Mouse (Mus musculus) brown adipose tissue, adult 24 weeks (tissue): Measurements from ENCODE around the gene Hmbs. TPM values are rescaled to one million over a fixed set of nuclear protein-coding genes. Genes with fewer than 3 reads are reported as not detected.

Experiments used
- H3K27ac ChIP-seq: fragments of 200-500 bp; replicated peaks from 2 replicates; pipeline ENCODE4 v1.5.1; 2012; ENCODE audit warnings: low read depth, mild to moderate bottlenecking, low read length
- H3K4me1 ChIP-seq: fragments of 200-500 bp; 2 replicates; pipeline ENCODE4 v1.6.1; 2012; ENCODE audit warnings: low read length, mixed read lengths; ENCODE audit not compliant: control insufficient read depth, insufficient read depth, insufficient read length
- H3K4me3 ChIP-seq: fragments of 200-500 bp; 2 replicates; pipeline ENCODE4 v1.5.1; 2012; ENCODE audit warnings: low read depth, mild to moderate bottlenecking, low read length, moderate library complexity; ENCODE audit not compliant: insufficient read depth
- polyA plus RNA-seq: library from polyadenylated mRNA; stranded (reverse); fragments of >200 nt; gene quantifications from 2 replicates; pipeline ENCODE4 v1.2.4, GENCODE M21; 2012; ENCODE audit not compliant: missing spikeins, insufficient read depth, insufficient read length

The Hmbs gene
- polyA plus RNA-seq, 1 experiment: 58.0 TPM

DNA sequence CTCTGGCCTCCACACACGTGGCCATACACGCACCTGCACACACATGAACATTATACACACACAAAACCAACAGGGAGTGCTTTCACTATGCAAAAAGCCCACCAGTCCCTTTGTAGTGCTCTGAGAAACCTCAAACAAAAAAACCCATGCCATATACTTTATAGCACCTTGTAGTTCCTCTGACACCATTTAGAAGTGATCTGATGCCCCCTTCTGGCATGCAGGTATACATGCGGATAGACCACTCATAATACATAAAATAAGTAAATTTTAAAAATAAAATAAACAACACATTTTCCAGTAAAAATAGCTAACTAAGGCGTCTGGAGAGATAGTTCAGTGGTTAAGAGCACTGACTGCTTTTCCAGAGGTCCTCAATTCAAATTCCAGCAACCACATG, 13.2 kb upstream of the Hmbs start:
- H3K27ac ChIP-seq: no peak overlapping the region
- H3K4me1 ChIP-seq: peaks cover 2% of the 10 kb centered on the region; the same call in 1 of the 2 replicates

DNA sequence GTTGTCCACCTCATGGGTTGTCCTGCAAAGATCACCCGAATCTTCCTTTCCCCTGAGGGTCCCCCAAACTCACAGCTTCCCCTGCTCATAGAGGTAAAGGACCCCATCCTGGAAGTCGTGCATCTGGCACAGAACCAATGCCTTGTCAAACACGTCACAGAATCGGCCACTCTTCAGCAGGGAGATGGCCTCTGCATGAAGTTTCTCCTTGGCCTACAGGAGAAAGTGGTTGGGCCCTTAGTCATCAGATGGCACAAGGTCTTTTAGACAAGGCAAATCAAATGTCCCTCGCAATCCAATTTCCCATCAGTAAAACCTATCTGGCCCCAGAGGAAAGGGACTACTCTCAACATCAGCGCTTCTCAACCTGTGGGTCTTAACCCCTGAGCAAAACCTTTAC, 9.1 kb upstream of the Hmbs start:
- no peaks in the 10 kb centered on the region for H3K4me1 ChIP-seq
- no peak overlapping the region for H3K27ac ChIP-seq

More for the DNA sequence above, 13.2 kb upstream of the Hmbs start:
- H3K4me3 ChIP-seq: no peak overlapping the region

DNA sequence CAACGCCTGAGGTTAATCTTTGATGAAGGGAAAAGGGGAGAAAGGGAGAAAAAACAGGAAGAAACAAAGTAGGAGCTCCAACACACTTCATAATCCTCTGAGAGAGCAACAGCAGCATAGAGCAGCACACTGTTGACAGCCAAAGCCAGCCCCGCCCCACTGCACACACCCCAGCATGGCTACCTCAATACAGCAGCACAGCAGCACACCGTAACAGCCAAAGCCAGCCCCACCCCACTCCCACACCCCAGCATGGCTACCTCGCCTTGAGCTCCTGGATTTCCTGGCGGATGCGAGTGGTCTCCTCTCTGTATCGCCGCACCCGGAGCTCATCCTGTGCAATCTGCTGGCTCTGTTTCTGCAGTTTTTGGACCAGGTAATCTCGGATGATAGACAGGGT, 8.3 kb upstream of the Hmbs start:
- no peak overlapping the region for H3K4me3 ChIP-seq
- no peaks in the 10 kb centered on the region for H3K4me1 ChIP-seq
- H3K27ac ChIP-seq: no peak overlapping the region

More for the DNA sequence above, 9.1 kb upstream of the Hmbs start:
- no peak overlapping the region for H3K4me3 ChIP-seq

DNA sequence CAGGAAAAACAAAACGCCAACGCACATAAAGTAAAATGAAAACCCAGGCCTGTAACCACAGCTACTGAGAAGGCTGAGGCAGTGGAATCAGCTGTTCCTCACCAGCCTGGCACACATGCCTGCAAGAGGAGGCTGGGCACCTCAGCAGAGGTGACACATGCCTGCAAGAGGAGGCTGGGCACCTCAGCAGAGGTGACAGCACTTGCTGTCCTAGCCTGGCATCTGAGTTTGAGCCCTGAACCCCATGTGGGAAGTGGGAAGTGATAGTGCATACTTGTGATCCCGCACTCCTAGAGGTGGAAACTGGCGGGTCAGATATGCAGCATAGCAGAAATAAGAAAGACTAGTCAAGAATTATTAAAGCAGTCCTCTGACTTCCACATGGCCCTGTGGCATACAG, 7.4 kb upstream of the Hmbs start:
- no peak overlapping the region for H3K4me3 ChIP-seq
- H3K4me1 ChIP-seq: no peaks in the 10 kb centered on the region
- H3K27ac ChIP-seq: no peak overlapping the region

- no peaks in the 10 kb centered on the region; the same call in 1 of the 2 replicates for H3K4me1 ChIP-seq
- no peak overlapping the region for H3K4me3 ChIP-seq
- H3K27ac ChIP-seq: no peak overlapping the region
These were observed 4.5 kb upstream of the Hmbs start for GRCm38 (mm10) chr9:44348546-44348945.

DNA sequence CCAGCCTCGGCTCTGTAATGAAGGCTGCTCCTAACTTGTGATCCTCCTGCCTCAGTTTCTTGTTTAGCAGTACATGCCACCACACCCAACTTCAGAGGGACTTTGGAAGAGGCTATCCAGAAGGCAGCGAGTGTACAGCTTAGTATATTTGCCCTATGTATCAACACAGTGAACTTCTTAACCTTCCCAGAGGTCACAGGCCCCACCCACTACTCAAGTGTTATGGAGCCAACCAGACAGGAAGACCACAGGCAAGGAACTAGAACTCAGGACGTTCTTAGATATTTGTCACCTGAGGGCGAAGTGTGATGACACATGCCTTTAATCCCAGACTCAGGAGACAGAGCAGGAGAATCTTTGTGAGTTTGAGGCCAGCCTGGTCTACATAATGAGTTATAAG, 3.6 kb upstream of the Hmbs start:
- no peak overlapping the region for H3K27ac ChIP-seq
- no peak overlapping the region for H3K4me3 ChIP-seq

GRCm38 (mm10) chr9:44347166-44347565, 3.1 kb upstream of the Hmbs start:
- peaks cover 4% of the 10 kb centered on the region for H3K4me1 ChIP-seq
- H3K4me3 ChIP-seq: no peak overlapping the region
- no peak overlapping the region for H3K27ac ChIP-seq

More for the DNA sequence above, 3.6 kb upstream of the Hmbs start:
- peaks cover 4% of the 10 kb centered on the region for H3K4me1 ChIP-seq

- no peak overlapping the region for H3K4me3 ChIP-seq
- H3K27ac ChIP-seq: peak overlapping the region; percentile 27
- H3K4me1 ChIP-seq: peaks cover 4% of the 10 kb centered on the region
These were observed 1.8 kb upstream of the Hmbs start for GRCm38 (mm10) chr9:44345570-44346433.

GRCm38 (mm10) chr9:44343290-44343689, 738 bp downstream of the Hmbs start:
- Histone ChIP-seq H3K27ac (peak overlapping the region; percentile 58), H3K4me3 (peak overlapping the region; percentile 92)

DNA sequence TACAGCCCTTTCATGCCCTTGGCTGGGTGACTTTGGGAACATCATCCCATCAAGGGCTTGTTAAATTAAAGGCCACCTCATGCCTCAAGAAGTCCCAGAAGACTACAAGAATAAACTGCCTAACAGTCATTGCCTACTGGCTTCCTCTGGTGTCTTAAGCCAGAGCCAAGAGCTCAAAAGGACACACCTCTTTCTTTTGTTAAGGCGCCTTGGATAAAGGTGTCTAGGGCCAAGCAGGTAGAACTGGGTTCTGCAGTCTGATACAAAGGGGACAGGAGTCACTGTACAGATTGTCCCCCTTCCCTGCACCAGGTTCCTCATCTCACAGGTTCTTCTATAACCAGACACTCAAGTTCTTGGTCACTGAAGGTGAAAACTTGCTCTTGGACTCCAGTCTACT, 1.4 kb downstream of the Hmbs start:
- Histone ChIP-seq H3K4me3 (no peak overlapping the region), H3K4me1 (peaks cover 4% of the 10 kb centered on the region), H3K27ac (no peak overlapping the region)

More at GRCm38 (mm10) chr9:44343290-44343689, 738 bp downstream of the Hmbs start:
- peaks cover 4% of the 10 kb centered on the region for H3K4me1 ChIP-seq

- Histone ChIP-seq H3K4me3 (no peak overlapping the region), H3K27ac (no peak overlapping the region), H3K4me1 (peaks cover 4% of the 10 kb centered on the region)
These were observed 1.9 kb downstream of the Hmbs start for GRCm38 (mm10) chr9:44342173-44342572.

DNA sequence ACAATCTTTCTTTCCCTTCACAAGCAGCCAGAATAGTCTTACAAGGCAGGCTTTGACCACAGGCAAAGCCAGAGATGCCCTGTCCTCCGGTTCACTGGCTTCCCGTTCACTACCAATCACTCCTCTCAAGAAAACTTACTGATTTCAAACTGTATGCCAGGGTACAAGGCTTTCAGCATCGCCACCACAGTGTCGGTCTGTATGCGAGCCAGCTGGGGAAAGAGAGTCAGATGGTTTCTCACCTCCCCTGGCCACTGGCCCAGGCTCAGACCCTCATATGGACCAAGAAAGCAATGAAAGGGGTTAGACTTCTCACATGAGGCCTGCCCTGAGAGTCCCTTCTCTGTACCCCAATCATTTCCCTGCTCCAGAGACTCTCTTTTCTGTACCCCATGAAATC, 2.5 kb downstream of the Hmbs start:
- Histone ChIP-seq H3K4me3 (no peak overlapping the region), H3K27ac (no peak overlapping the region), H3K4me1 (peaks cover 4% of the 10 kb centered on the region)

DNA sequence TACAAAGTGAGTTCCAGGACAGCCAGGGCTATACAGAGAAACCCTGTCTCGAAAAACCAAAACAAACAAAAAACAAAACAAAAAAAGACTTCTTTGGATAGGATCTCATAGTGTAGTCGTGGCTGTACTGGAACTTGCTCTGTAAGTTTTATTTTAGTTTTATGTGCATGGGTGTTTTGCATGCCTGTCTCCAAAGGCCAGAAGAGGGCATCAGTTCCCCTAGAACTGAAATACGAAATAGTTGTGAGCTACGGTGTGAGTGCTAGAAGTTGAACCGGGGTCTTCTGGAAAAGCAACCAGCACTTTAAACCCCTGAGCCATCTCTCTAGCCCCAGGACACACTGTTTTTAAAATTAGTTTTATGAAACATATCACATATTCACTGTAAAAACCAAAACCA, 5.5 kb downstream of the Hmbs start:
- H3K4me3 ChIP-seq: no peak overlapping the region
- H3K4me1 ChIP-seq: peaks cover 8% of the 10 kb centered on the region; the same call in 1 of the 2 replicates
- no peak overlapping the region for H3K27ac ChIP-seq

GRCm38 (mm10) chr9:44337436-44338169, 6.4 kb downstream of the Hmbs start:
- no peak overlapping the region for H3K4me3 ChIP-seq
- H3K27ac ChIP-seq: no peak overlapping the region

DNA sequence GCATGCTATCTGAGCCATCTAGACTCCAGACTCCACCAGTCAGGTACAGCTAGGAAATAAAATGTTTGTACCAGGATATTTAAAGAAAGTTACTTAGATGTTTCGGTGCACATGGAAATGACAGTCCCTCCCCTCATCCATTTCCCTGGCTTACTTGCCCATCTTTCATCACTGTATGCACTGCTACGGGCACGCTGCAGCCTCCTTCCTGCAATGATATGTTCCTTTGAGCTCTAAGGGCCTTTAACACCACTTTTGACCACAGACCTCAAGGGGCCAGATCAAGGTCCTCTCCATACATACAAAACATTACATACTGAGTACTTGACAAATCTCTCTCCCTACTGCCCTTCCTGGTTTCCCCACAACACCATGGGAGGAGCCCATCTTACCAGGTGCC, 7.1 kb downstream of the Hmbs start:
- Histone ChIP-seq H3K27ac (no peak overlapping the region), H3K4me1 (peaks cover 4% of the 10 kb centered on the region; the same call in 1 of the 2 replicates), H3K4me3 (no peak overlapping the region)

More at GRCm38 (mm10) chr9:44337436-44338169, 6.4 kb downstream of the Hmbs start:
- H3K4me1 ChIP-seq: peaks cover 4% of the 10 kb centered on the region; the same call in 1 of the 2 replicates
